Mouse (Mus musculus) cortical plate, adult 2 months (tissue): Measurements from ENCODE around the gene Hyal3.

Experiments
- CTCF ChIP-seq: fragments of 200-500 bp; IDR thresholded peaks from 2 replicates; pipeline ENCODE4 v1.5.1; 2011; ENCODE audit warnings: mild to moderate bottlenecking, control low read depth, low read length; ENCODE audit not compliant: insufficient read depth; ENCODE audit errors: extremely low read depth
- POLR2A ChIP-seq: fragments of 200-500 bp; IDR thresholded peaks from 2 replicates; pipeline ENCODE4 v1.6.1; 2011; ENCODE audit warnings: mild to moderate bottlenecking, low read length, control low read depth; ENCODE audit not compliant: insufficient read depth; ENCODE audit errors: extremely low read depth

GRCm38 (mm10) chr9:107567702-107568319, 12.8 kb upstream of the Hyal3 start, which contains the start of gene Hyal2:
- TF ChIP-seq POLR2A (no peak), CTCF (no peak)
